10 mouse cellular contexts compared by ENCODE assay signal in genomic region chr7:116036591-116037555, GRCm38 (mm10). TPM values are rescaled to one million over a fixed set of nuclear protein-coding genes. Genes with fewer than 3 reads are reported as not detected.
DNase-seq lines count a peak whose midpoint lies in the region; ATAC-seq and TF ChIP-seq lines count a peak whose summit lies in the region.
"Had no signal": no experiment of that assay in that cellular context is flagged by ENCODE, and none has a peak within 500 bp of the region (broad histone marks: within the 10 kb centered on the region; RNA-seq: fewer than 3 reads in every experiment).

No protein-coding gene starts in this region.

- peaks cover 47% of the 10 kb centered on the region for H3K4me1 ChIP-seq in forebrain, embryonic 16.5 days (replicated peaks; ENCODE audit: control insufficient read depth, insufficient read depth, low read length)
- peaks cover 46% of the 10 kb centered on the region for H3K4me1 ChIP-seq in midbrain, embryonic 12.5 days

- 43% methylated on average over 18 of the region's 18 CpGs for WGBS in forebrain, embryonic 16.5 days
- 18% methylated on average over 18 of the region's 18 CpGs for WGBS in midbrain, embryonic 12.5 days

- DNase-seq in gastrocnemius, adult 2 months, result peak; percentile 26
- no peak for DNase-seq in gastrocnemius, adult 18-20 months (ENCODE audit: low spot score)
- peak; percentile 7 to 10 for DNase-seq in B cell, adult 2 months
- no peak for DNase-seq in left cerebral cortex, adult 9 months (ENCODE audit: low spot score in 2 of 2)
- DNase-seq in left cerebral cortex, postnatal 25 days (ENCODE audit: low spot score in 2 of 2), result no peak
- no peak for DNase-seq in urinary bladder, adult 18-20 months (ENCODE audit: low spot score in 2 of 2)
- DNase-seq: right cerebral cortex, adult 18-20 months had no signal

- no peaks in the 10 kb centered on the region for H3K36me3 ChIP-seq in forebrain, embryonic 16.5 days (ENCODE audit: control insufficient read depth, insufficient read depth)
- H3K36me3 ChIP-seq in midbrain, embryonic 12.5 days, result no peaks in the 10 kb centered on the region

- ATAC-seq in forebrain, embryonic 16.5 days, result no peak
- ATAC-seq in midbrain, embryonic 12.5 days (ENCODE audit: low FRiP score, low read depth), result no peak

- no peak overlapping the region for H3K27ac ChIP-seq in gastrocnemius, adult 2 months
- H3K27ac ChIP-seq in forebrain, embryonic 16.5 days (ENCODE audit: low read length), result no peak overlapping the region
- H3K27ac ChIP-seq in midbrain, embryonic 12.5 days (replicated peaks), result no peak overlapping the region
- H3K27ac ChIP-seq: kidney, postnatal 0 days had no signal

- intact Hi-C loops in gastrocnemius, adult 2 months (cut with DNase I), result loop anchor here (10.0 kb wide), 2 partner anchors 492 to 1162 kb away; no protein-coding TSS in a partner anchor
- intact Hi-C loops in left cerebral cortex, postnatal 25 days (cut with DNase I), result loop anchor here (1.0 kb wide), 1 partner anchor 823 kb away; no protein-coding TSS in a partner anchor

- H3K9me3 ChIP-seq in forebrain, embryonic 16.5 days (ENCODE audit: control insufficient read depth, low read length), result no peaks in the 10 kb centered on the region
- no peaks in the 10 kb centered on the region for H3K9me3 ChIP-seq in midbrain, embryonic 12.5 days

- H3K27me3 ChIP-seq in forebrain, embryonic 16.5 days (replicated peaks; ENCODE audit: control insufficient read depth, insufficient read depth, low read length), result peaks cover 39% of the 10 kb centered on the region
- peaks cover 58% of the 10 kb centered on the region for H3K27me3 ChIP-seq in midbrain, embryonic 12.5 days

- TF ChIP-seq CTCF in gastrocnemius, adult 2 months (IDR thresholded peaks at IDR 0.05), result no peak

- H3K4me3 ChIP-seq in gastrocnemius, adult 2 months, result no peak overlapping the region
- peak overlapping the region; percentile 23 for H3K4me3 ChIP-seq in forebrain, embryonic 16.5 days (replicated peaks; ENCODE audit: low read length)
- 0 out of 2 replicates have a peak overlapping the region, but pooled peaks have one; percentile 9 for H3K4me3 ChIP-seq in midbrain, embryonic 12.5 days

- H3K4me2 ChIP-seq in forebrain, embryonic 16.5 days (ENCODE audit: low read length), result peak overlapping the region; percentile 30
- H3K4me2 ChIP-seq in midbrain, embryonic 12.5 days (replicated peaks), result 0 out of 2 replicates have a peak overlapping the region, but pooled peaks have one; percentile 11

- H3K9ac ChIP-seq in forebrain, embryonic 16.5 days (replicated peaks; ENCODE audit: low read depth, low read length), result no peak overlapping the region
- no peak overlapping the region for H3K9ac ChIP-seq in midbrain, embryonic 12.5 days (replicated peaks)

RNA-seq across cellular contexts. Expression of gene Sox6, which starts 1.7 kb away (rescaled TPM):
- 100 to 1,000 TPM; 186 to 189 TPM for total RNA-seq in gastrocnemius, adult 2 months (2021)
- 100 to 1,000 TPM; 138 to 186 TPM for total RNA-seq in gastrocnemius, adult 18-20 months (2021)
- 95.4 and 96.5 TPM in 2 replicates for polyA plus RNA-seq in forebrain, embryonic 16.5 days (2015; fragmentation: Nextera tagmentation; extraction: Ambion mirVana)
- 63.2 and 65.7 TPM in 2 replicates for polyA plus RNA-seq in midbrain, embryonic 12.5 days (2016; fragmentation: Nextera tagmentation; extraction: Ambion mirVana)
- 10 to 100 TPM; 25.7 to 33.0 TPM for total RNA-seq in left cerebral cortex, postnatal 25 days (2021)

RNA-seq across cellular contexts. Expression of gene 1110004F10Rik, which starts 2.3 kb away (rescaled TPM):
- 10 to 100 TPM; 43.5 to 48.3 TPM for total RNA-seq in gastrocnemius, adult 2 months (2021)
- total RNA-seq in gastrocnemius, adult 18-20 months (2021), result 10 to 100 TPM; 44.7 to 46.5 TPM
- 382 and 395 TPM in 2 replicates for polyA plus RNA-seq in forebrain, embryonic 16.5 days (2015; fragmentation: Nextera tagmentation; extraction: Ambion mirVana)
- 319 and 321 TPM in 2 replicates for polyA plus RNA-seq in midbrain, embryonic 12.5 days (2016; fragmentation: Nextera tagmentation; extraction: Ambion mirVana)
- total RNA-seq in left cerebral cortex, postnatal 25 days (2021), result 10 to 100 TPM; 96.2 to 98.3 TPM

RNA-seq across cellular contexts. Expression of gene Gm4353, which starts 47.6 kb away (rescaled TPM):
- 1 to 10 TPM; 1.6 to 2.3 TPM for total RNA-seq in gastrocnemius, adult 2 months (2021)
- total RNA-seq in gastrocnemius, adult 18-20 months (2021), result 1 to 10 TPM; 1.5 to 1.9 TPM
- polyA plus RNA-seq in forebrain, embryonic 16.5 days (2015; fragmentation: Nextera tagmentation; extraction: Ambion mirVana), result 1.2 and 1.5 TPM in 2 replicates
- 0.68 and 0.98 TPM in 2 replicates for polyA plus RNA-seq in midbrain, embryonic 12.5 days (2016; fragmentation: Nextera tagmentation; extraction: Ambion mirVana)
- 1 to 10 TPM; 3.8 to 4.6 TPM for total RNA-seq in left cerebral cortex, postnatal 25 days (2021)

Comparison
In these comparisons a context has a peak if more than half of its experiments do, and no peak if none do; other contexts are left out.
1. DNase-seq: peak in gastrocnemius, adult 2 months (single experiment) and B cell, adult 2 months (2 of 2); none in gastrocnemius, adult 18-20 months (single experiment), left cerebral cortex, adult 9 months (0 of 2), left cerebral cortex, postnatal 25 days (0 of 2) and urinary bladder, adult 18-20 months (0 of 2).
2. RNA of gene Sox6, which starts 1.7 kb away (total RNA-seq): 186 to 189 TPM in gastrocnemius, adult 2 months and 138 to 186 TPM in gastrocnemius, adult 18-20 months; 25.7 to 33.0 TPM in left cerebral cortex, postnatal 25 days; every median in the first group is over 4 times any median in the second.